Mouse (Mus musculus) v-Abl transformed pro-B cells (cell line): Measurements from ENCODE around the gene Fbxo48.

Experiments
- in situ Hi-C, 2 experiments: fragments of 400-800 bp; cut with MboI; formaldehyde crosslinking; loops; one replicate each; pipeline ENCODE4 v1.15.1; 2025; ENCODE audit not compliant: unreplicated experiment in 2 of 2

Fbxo48 gene

DNA sequence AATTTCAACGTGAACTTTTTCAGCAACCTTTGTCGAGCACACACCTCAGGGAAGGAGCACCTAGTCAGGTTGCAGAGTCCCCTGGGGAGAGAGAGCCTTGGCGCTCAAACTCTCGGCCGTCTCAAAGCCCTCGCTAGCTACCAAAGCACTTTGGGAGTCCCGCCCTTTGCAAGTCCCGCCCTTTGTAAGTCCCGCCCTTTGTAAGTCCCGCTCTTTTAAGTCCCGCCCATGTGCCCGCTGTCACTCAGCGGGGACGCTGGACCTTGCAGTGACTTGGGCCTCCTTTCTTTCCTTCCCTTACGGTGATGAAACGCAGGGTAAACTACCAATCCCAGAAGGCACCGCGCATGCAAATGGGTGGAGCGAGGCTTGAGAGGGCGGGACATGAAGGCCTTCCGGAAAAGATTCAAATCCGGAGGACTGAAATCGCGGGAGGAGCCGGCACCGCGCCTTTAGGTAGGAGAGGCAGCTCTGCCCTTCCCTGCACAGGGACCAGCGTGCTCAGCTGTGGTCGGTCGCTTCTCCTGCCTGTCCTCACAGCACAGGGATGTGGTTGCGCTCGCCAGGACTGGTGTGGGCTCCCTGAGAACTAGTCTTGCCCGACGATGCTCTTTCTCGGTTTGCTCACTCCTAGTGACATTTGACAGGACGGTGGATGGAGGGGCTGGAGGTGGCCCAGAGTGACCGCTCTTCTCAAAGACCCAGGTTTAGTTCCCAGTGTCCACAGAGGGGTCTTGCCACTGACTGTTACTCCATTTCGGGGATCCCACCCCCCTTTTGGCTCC lies at the start of gene Fbxo48:
Gene Fbxo48 (plus strand): TSS at position 400 of the 785 bp plus-strand sequence.
- in situ Hi-C loops = loop anchor here in 1 of 2 experiments (25.0 kb wide), 1 partner anchor 261 kb away; the partner anchor contains the start of gene Pno1

DNA sequence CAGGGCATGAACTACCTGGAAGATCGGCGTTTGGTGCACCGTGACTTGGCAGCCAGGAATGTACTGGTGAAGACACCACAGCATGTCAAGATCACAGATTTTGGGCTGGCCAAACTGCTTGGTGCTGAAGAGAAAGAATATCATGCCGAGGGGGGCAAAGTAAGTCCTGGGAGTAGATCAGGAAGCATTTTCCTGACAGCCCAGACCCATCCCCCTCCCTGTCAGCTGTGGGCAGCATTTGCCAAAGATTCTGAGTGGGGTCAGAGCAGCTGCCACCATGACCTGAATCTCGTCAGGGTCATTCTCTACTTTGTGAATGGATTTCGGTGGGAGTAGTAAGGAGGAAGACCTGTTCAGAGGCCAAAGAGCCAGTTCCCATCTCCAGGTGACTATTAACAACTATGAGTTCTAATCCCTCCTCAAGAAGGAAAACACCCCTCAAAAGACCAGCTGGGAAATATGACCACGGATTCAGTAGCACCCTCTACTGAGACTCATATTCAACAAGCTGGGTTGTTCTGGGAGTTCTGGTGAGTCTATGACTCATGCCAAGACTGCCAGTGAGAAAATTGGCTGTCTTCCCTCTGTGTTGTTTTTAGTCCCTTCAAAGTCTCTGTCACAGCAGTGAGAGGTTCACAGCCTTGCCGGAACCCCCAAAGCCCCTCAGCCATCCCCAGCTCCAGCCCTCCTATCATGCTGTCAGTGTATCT lies 46.7 kb upstream of the Fbxo48 start:
- in situ Hi-C loops = no loop called here

DNA sequence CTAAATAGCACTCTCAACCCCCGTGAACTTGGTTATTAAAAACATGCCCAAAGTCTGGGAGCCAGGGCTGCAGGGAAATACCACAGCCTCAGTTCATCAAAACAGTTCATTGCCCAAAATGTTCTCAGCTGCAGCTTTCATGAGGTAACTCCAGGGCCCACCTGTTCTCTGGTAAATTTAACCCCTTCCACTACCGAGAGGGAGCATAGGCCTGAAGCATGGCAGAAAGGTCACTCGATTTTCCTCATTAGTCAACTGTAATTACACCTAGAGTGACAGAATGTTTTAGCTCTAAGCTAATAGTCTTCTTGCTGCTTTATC lies 46.2 kb upstream of the Fbxo48 start:
- in situ Hi-C loops = no loop called here

DNA sequence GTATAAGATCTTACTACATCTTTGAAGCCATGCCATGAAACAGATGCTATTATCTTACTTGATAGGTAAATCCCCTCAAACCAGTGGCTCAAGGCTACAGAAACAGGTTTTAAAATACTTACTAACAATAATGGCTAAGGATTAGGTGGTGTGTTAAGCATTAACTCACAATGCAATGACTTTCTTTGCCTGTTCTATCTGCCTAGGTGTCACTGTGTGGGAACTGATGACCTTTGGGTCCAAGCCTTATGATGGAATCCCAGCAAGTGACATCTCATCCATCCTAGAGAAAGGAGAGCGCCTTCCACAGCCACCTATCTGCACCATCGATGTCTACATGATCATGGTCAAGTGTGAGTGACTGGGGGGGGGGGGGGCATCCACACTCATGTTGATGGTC lies 44.6 kb upstream of the Fbxo48 start:
- in situ Hi-C loops = no loop called here

DNA sequence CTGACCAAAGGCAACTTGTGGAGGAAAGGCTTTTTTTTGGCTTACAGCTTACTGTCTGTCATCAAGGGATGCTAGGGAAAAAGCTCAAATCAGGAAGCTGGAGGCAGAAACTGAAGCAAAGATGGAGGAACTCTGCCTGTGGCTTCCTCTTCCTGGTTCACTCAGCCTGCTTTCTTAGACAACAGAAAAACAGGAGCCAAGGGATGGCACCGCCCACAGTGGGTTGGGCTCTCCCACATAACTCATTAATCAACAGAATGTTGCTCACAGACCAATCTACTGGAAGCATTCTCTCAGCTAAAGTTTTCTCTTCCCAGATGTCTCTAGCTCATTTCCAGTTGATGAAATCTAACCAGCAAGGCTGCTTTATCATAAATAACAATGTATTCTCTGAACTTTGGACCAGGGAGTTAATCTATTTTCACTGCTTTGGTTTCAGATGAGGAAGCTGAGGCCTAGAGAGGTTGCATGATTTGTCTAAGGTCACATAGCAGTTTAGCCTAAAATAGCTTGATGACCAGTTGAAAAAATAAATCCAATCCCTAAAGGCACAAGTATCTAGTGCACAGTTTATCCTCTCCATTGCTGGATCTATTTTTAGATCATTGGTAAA lies 43.6 kb upstream of the Fbxo48 start:
- in situ Hi-C loops = no loop called here

DNA sequence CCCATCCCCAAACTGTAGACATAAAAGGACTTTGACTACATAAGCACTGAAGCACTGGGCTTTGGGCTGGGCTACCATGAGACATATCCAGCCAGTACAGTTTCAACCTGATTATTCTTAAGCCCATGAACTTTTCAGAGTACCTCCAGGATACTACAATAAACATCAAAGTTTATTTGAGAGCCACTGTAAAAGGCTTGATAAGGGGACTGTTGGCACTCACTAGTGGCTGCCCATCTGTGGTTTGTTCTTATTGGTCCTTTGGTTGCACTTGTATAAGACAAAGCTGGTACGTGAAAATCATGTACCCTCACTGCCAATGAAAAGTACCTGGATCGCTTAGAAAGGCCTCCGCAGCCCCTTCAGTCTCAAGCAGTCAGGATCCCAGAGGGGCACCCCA lies 36.4 kb upstream of the Fbxo48 start:
- in situ Hi-C loops = no loop called here

DNA sequence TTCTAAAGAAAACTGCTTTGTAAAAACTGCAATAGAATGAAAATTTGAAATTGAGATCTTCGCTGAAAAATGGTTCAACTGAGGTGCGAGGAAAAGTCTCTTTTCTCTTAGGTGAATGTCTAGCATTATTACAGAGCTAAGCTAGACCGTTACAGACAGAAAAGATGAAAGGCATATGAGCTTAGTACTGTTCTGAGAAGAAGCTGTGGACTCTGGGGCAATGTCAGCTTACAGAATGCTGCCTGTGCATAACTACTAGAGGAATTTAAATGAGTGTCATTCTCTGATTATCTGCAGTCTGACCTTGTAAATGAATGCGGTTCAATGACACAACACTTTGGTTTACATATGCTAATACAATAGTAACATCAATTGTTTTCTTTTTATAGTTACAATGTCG lies 35.3 kb upstream of the Fbxo48 start:
- in situ Hi-C loops = no loop called here

DNA sequence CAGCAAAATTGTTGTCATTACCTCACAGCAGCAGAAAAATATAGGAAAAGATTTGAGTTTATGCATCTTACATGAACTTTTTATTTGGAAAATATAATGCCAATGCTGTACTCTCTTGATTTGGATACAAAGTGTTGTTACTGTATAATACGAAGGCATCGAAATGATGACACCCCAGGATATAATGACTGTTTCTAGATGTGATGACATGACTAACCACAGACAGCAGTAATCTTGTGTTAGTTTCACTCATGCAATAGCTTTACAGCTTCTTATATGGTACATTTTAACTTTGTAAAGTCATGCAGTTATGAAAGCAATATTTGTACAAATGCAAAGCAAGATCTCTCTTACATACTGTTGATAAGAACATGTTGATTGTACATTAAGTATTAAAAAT lies 33.7 kb upstream of the Fbxo48 start:
- in situ Hi-C loops = no loop called here

DNA sequence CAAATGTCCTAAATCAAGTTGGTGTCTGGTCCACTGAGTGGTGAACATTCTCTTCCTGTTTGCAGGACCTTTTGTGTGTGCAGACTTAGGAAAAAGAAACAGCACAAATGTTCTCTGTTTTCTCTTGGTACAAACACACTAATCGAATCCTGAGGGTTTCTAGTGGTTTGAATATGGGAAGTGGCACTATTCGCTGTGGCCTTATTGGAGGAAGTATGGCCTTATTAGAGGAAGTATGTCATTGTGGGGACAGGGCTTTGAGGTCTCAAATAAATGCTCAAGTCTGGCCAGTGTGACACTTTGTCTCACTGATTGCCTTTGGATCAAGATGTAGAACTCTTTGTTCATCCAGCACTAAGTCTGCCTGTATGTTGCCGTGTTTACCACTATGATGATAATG lies 19.0 kb upstream of the Fbxo48 start:
- in situ Hi-C loops = no loop called here

DNA sequence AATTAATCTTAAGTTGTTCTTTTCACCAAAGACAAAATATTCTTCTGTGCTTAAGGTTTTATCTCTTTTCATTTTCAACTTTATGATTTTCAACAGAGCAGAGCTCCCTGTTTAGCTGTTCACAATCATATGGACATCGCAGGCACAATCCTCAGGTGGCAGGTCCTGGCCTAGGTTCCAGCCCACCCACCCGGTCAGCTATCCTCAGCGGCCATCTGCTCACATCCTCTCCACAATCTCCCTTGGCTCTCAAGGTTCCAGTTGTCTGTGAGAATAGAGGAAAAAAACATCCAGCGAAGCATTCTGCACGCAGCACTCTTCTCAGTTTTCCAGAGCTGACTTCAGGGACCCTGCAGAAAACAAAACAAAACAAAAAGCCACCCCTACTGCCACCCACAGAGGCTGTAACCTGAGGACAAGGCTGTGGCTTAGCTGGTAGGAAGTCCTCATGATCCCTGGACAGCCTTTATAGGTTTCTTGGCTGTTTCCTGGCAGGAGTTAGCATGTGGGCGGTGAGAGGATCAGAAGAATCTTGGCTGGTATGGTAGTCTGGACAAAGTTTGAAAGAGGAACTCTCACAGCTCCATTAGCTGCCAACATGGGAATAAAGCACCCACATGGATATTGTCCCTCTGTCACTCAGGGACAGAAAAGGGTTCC lies 15.5 kb upstream of the Fbxo48 start:
- in situ Hi-C loops = no loop called here

DNA sequence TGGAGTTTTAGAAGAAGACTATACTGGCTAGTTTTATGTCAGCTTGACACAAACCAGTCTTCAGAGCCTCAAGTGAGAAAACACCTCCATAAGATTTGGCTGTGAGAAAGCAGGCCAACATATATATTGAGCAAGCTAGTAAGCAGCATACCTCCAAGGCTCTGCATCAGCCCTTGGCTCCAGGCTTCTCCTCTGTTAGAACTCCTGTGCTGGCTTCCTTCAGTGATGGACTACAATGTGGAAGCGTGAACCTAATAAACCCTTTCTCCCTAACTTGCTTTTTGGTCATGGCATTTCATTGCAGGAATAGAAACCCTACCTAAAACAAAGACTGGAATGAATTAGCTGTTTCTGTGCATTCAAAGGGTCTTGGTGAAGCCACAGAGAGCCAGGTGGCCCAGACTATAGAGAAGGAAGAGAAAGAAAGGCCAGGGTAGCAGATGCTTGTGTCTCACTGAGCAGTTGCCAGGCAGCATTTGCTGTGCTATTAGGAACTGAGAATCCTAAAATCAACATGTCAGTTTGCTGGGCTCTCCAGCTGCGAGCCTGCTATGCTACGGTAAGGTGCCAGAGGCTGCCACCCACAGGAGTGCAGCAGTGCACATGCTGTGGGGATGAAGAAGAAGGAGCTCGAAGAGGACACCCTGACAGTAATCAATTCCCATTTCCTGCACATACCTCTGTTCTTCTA lies 9.9 kb upstream of the Fbxo48 start:
- in situ Hi-C loops = loop anchor here (5.0 to 10.0 kb wide), 3 partner anchors 156 to 414 kb away; no protein-coding TSS in a partner anchor

DNA sequence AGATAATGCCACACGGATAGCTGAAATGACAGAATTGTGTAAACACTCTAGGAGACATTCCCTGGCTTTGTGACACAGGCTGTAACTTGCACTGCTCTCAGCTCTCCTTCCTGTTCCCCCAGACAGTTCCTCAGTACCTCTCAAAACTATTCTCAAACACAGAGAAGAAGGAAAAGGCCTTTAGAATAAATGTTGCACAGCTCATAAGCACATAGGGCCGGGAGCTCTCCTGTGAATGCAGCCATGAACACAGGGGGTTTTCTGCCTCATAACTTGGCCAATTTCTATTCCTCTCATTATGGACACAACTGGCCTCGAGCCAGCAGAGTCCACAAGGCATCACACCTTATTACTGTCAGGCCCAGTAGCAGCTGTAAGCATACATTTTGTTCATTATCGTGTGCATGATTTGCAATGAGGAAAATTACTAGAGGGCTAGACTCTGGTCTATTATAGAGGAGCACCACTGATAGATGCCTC lies 9.2 kb upstream of the Fbxo48 start:
- in situ Hi-C loops = loop anchor here (5.0 to 10.0 kb wide), 3 partner anchors 157 to 415 kb away; no protein-coding TSS in a partner anchor

DNA sequence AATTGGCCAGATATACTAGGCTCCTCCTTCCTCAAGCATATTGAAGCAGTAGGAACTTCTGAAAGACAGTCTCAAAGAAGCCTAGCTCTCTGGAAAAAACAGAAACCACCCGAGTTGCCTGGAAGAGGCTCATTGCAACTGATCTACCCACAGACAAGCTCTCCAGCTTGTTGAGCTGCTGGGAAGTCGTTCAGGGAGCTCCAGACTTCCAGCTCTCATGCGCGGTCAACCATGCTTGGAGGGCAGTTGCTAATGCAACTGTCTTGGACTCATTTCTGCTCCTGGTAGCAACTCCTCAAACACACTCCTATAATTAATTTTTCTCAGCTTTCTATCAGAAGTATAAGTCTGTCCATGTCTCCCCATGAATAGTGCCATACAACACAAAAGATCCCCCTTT lies 8.2 kb upstream of the Fbxo48 start:
- in situ Hi-C loops = loop anchor here (5.0 to 10.0 kb wide), 3 partner anchors 158 to 416 kb away; no protein-coding TSS in a partner anchor

DNA sequence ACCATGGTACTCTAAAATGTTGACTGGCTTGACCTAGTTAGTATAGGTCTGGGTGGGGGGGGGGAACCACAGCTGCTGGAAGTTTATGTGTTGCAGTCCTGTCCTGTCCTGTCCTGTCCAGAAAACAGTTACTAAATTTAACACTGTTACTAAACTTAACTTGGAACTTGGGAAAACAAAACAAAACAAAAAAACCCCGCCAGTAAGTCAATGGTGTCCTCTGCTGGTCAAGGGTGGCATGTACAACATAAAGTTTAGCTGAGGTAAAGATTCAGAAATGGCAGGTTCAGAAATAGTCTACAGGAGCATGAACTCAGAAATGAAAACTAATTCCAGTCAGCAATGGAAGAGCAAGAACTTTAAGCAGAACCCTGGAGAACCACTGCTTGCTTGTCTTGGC lies 2.4 kb upstream of the Fbxo48 start:
- in situ Hi-C loops = loop anchor here (5.0 to 10.0 kb wide), 4 partner anchors 164 to 421 kb away; no protein-coding TSS in a partner anchor

DNA sequence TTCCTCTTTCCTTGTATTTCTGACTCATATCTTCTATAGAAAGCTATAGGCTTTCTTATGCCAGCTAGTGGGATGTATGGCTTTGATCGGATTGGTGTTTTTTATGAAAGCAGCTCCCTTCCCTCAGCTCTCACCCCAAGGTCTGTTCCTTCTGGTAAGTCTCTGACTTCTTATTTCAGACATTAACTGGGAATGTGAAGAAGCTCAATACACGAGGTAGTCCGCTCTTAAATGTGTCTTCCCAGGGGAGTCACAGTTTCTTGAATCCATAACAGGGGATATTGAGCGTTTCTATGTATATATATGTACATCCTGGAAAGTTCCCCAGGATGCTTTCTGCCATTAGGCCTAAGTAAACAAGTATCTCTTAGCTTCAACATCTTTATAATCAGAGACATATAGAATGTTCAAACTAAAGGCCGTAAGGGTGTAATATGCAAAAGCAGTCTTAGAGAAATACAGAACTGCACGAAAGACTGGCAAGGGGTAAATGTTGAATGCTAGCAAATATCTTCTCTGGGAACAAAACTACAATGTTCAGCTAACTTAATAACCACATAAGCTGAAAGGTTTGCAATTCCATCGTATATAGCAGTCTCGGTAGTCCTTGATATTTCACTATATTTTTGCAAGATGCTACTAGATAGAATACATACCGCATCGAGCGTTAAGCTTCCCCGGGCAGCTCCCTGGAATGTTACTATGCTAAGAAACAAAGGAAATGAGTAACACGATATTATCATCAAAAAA lies 774 bp upstream of the Fbxo48 start:
- in situ Hi-C loops = loop anchor here in 1 of 2 experiments (25.0 kb wide), 1 partner anchor 262 kb away; the partner anchor contains the start of gene Pno1

DNA sequence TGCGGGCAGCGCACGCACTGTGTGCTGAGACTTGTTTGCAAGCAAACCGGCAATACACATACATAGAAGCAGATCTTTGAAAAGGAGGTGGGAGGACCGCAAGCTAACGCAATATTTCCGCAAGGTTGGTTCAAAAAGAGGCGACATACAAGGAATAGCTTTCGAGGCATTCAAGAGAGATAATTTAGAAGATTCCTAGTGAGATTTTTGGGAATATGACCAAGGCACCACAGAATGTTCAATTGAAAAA lies 511 bp downstream of the Fbxo48 start:
- in situ Hi-C loops = loop anchor here in 1 of 2 experiments (25.0 kb wide), 1 partner anchor 261 kb away; the partner anchor contains the start of gene Pno1

DNA sequence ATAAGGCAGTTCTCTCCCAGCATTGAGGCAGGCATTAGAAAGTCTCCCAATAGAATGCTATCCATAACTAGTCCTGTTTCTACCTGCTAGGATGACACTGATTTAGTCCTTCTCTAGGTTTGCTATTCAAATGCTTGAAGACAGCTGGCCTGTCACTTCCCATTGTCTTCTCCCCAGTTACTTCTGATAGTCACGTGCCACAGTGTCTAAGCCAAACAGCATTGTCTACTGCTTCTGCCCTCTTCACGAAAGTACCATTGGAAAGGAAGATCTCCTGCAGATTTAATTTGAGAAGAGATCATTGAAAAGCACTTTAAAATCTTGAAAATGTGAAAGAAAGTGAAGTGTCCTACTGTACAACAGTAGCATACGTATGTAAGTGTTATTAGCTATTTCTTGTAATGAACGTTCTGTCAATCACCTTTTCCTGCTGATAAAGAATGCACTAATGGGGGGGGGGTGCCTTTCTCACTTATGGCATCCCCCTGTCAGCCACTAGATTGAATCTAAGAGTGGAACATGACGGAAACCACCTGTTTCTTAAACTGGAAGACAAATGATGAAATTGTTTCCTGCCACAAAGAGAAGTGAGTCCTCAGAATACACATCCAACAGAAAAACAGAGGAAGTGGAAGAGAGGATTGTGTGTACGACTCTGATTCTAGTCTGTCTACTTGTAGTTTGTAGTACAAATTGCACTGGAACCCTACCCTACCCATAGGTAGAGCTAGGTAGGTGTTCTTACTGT lies 5.1 kb downstream of the Fbxo48 start:
- in situ Hi-C loops = loop anchor here in 1 of 2 experiments (25.0 kb wide), 1 partner anchor 256 kb away; the partner anchor contains the start of gene Pno1

DNA sequence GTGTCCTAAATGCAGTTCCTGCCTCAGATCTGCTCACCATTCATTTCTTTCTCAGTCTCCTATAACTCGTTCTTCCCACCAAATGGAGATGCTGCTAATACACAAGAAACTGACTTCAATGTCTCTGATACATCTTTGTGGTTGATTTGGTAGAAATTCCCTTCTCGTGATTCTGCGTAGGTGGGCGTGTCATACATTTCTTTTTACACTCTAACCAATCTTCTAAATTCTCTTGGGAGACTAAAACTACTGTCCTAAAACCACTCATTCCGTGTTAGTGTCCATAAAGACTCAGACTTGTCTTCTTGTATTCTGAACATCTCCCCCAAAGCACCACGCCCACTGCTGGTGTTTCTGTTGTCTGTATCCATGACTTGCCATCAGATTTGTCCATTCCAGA lies 5.9 kb downstream of the Fbxo48 start:
- in situ Hi-C loops = loop anchor here in 1 of 2 experiments (25.0 kb wide), 1 partner anchor 255 kb away; the partner anchor contains the start of gene Pno1

DNA sequence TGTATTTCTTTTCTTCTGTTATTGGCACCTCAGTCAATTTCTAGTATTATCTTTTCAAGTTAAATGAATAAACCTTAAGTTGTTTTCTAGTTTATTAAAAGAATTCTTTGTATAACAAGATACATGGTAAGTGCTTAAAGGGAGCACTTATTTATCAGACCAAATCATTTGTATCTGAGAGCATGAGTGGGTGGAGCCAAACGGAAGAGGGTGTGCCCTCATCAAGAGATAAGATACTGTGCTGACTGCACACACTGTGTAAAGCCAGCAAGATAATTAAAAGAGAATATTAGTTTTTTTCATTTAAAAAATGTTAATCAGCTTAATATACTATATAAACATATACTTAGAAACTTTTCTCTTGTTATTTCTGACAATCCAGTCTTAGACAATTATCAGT lies 7.3 kb downstream of the Fbxo48 start:
- in situ Hi-C loops = loop anchor here in 1 of 2 experiments (25.0 kb wide), 1 partner anchor 254 kb away; the partner anchor contains the start of gene Pno1
